Comparison of ENCODE assay signal across 21 mouse cellular contexts in genomic region chr1:158227239-158227638, GRCm38 (mm10).
DNase-seq lines count a peak whose midpoint lies in the region; ATAC-seq and TF ChIP-seq lines count a peak whose summit lies in the region.
"Had no signal": no experiment of that assay in that cellular context is flagged by ENCODE, and none has a peak within 500 bp of the region (broad histone marks: within the 10 kb centered on the region; RNA-seq: fewer than 3 reads in every experiment).

No protein-coding gene starts in this region.

- no peak for ATAC-seq in cerebellum, adult (ENCODE audit: insufficient number of reproducible peaks, low FRiP score, low TSS enrichment)
- ATAC-seq in hindbrain, embryonic 12.5 days (ENCODE audit: low FRiP score): 0 out of 2 replicates have a peak, but pooled peaks have one; percentile 29
- no peak for ATAC-seq in hindbrain, embryonic 14.5 days (ENCODE audit: low FRiP score)
- peak; percentile 55 for ATAC-seq in megakaryocyte progenitor cell, adult 5-6 weeks (replicated peaks; ENCODE audit: poor library complexity)
- no peak for ATAC-seq in liver, postnatal 0 days

- TF ChIP-seq EP300 in CH12.LX (IDR thresholded peaks at IDR 0.05; ENCODE audit: low read length): no peak
- no peak for TF ChIP-seq EP300 in liver, postnatal 0 days (IDR thresholded peaks at IDR 0.05; ENCODE audit: low read depth)

- peaks cover 11% of the 10 kb centered on the region for H3K4me1 ChIP-seq in hindbrain, embryonic 12.5 days
- peaks cover 13% of the 10 kb centered on the region for H3K4me1 ChIP-seq in hindbrain, embryonic 14.5 days (replicated peaks; ENCODE audit: control insufficient read depth, insufficient read depth, low read length)
- peaks cover 6 to 27% of the 10 kb centered on the region in 2 experiments; a peak in 3 of 4 replicates for H3K4me1 ChIP-seq in CH12.LX (ENCODE audit: control insufficient read depth in 1 of 2, insufficient read depth in 2 of 2)
- H3K4me1 ChIP-seq in liver, postnatal 0 days (ENCODE audit: insufficient read depth): no peaks in the 10 kb centered on the region
- H3K4me1 ChIP-seq: embryonic facial prominence, embryonic 15.5 days had no signal

- 65% methylated on average over 2 of the region's 2 CpGs for WGBS in hindbrain, embryonic 12.5 days
- WGBS in hindbrain, embryonic 14.5 days: 54% methylated on average over 2 of the region's 2 CpGs
- WGBS in liver, postnatal 0 days (ENCODE audit: insufficient replicate concordance): 72% methylated on average over 2 of the region's 2 CpGs

- DNase-seq in cerebellum, postnatal 10 days: peak; percentile 51 to 54
- no peak for DNase-seq in hindbrain, embryonic 14.5 days (ENCODE audit: low spot score)
- peak; percentile 19 for DNase-seq in CH12.LX (ENCODE audit: extremely low read depth)
- DNase-seq in lung, postnatal 25 days (ENCODE audit: low spot score): no peak
- DNase-seq in liver, postnatal 0 days: no peak
- DNase-seq: adrenal gland, postnatal 10 days; cerebellum, adult 2 months; gastrocnemius, postnatal 14 days; heart, postnatal 10 days; kidney, adult 2 months; kidney, postnatal 25 days; layer of hippocampus, adult 9-11 months; liver; lung, adult 18-20 months; lung, postnatal 36 days had no signal

- H3K36me3 ChIP-seq in hindbrain, embryonic 12.5 days: no peaks in the 10 kb centered on the region
- H3K36me3 ChIP-seq in hindbrain, embryonic 14.5 days (replicated peaks; ENCODE audit: control insufficient read depth, insufficient read depth): no peaks in the 10 kb centered on the region
- no peaks in the 10 kb centered on the region for H3K36me3 ChIP-seq in CH12.LX (replicated peaks in 1 of 2; ENCODE audit: control insufficient read depth in 1 of 2, insufficient read depth in 1 of 2, low read length in 1 of 2)
- H3K36me3 ChIP-seq in liver, postnatal 0 days (replicated peaks; ENCODE audit: insufficient read depth, low read length): no peaks in the 10 kb centered on the region
- H3K36me3 ChIP-seq: embryonic facial prominence, embryonic 15.5 days; neural tube, embryonic 13.5 days had no signal

- H3K9me3 ChIP-seq in hindbrain, embryonic 12.5 days (replicated peaks): no peaks in the 10 kb centered on the region; the same call in 1 of the 2 replicates
- H3K9me3 ChIP-seq in hindbrain, embryonic 14.5 days (ENCODE audit: control insufficient read depth, low read length): no peaks in the 10 kb centered on the region
- H3K9me3 ChIP-seq in CH12.LX (replicated peaks; ENCODE audit: low read length): no peaks in the 10 kb centered on the region
- H3K9me3 ChIP-seq in liver, postnatal 0 days (ENCODE audit: low read length): no peaks in the 10 kb centered on the region
- H3K9me3 ChIP-seq: embryonic facial prominence, embryonic 15.5 days; neural tube, embryonic 13.5 days had no signal

- dilution Hi-C loops in CH12.LX (cut with MboI; ENCODE audit: extremely low pct_ligation_motif_present, extremely low pct_unique_long_range_greater_than_20kb, low sequenced_read_pairs): no loop called here

- no peak for TF ChIP-seq CTCF in CH12.LX (conservative IDR thresholded peaks at IDR 0.05 in 1 of 2, IDR thresholded peaks at IDR 0.05 in 1 of 2; ENCODE audit: low read depth in 2 of 2, low read length in 2 of 2)
- no peak for TF ChIP-seq CTCF in liver, postnatal 0 days (IDR thresholded peaks at IDR 0.05; ENCODE audit: low read depth)

- no peak overlapping the region for H3K4me2 ChIP-seq in hindbrain, embryonic 12.5 days (replicated peaks)
- H3K4me2 ChIP-seq in hindbrain, embryonic 14.5 days (replicated peaks): no peak overlapping the region
- peak overlapping the region; percentile 39; the same call in 1 of the 2 replicates for H3K4me2 ChIP-seq in CH12.LX (ENCODE audit: insufficient read depth, low read depth, poor library complexity, severe bottlenecking)
- H3K4me2 ChIP-seq in liver, postnatal 0 days (ENCODE audit: low read depth, low read length): no peak overlapping the region
- H3K4me2 ChIP-seq: embryonic facial prominence, embryonic 15.5 days; neural tube, embryonic 13.5 days had no signal

- H3K27me3 ChIP-seq in hindbrain, embryonic 12.5 days: no peaks in the 10 kb centered on the region
- H3K27me3 ChIP-seq in hindbrain, embryonic 14.5 days (ENCODE audit: control insufficient read depth, insufficient read depth, low read length): no peaks in the 10 kb centered on the region
- H3K27me3 ChIP-seq in CH12.LX (replicated peaks): no peaks in the 10 kb centered on the region
- no peaks in the 10 kb centered on the region for H3K27me3 ChIP-seq in liver, postnatal 0 days (ENCODE audit: insufficient read depth, low read length)
- H3K27me3 ChIP-seq: embryonic facial prominence, embryonic 15.5 days; neural tube, embryonic 13.5 days had no signal

- no peak overlapping the region for H3K4me3 ChIP-seq in hindbrain, embryonic 12.5 days
- no peak overlapping the region for H3K4me3 ChIP-seq in hindbrain, embryonic 14.5 days (replicated peaks; ENCODE audit: low read length)
- no peak overlapping the region for H3K4me3 ChIP-seq in CH12.LX (replicated peaks in 1 of 3; ENCODE audit: low read depth in 2 of 3, low read length in 2 of 3, poor library complexity in 1 of 3)
- H3K4me3 ChIP-seq in liver, postnatal 0 days (ENCODE audit: low read depth, low read length): no peak overlapping the region
- H3K4me3 ChIP-seq: embryonic facial prominence, embryonic 15.5 days; neural tube, embryonic 13.5 days had no signal

- TF ChIP-seq POLR2A in CH12.LX (IDR thresholded peaks at IDR 0.05; ENCODE audit: low read depth, low read length): no peak

- H3K9ac ChIP-seq in hindbrain, embryonic 12.5 days: no peak overlapping the region
- H3K9ac ChIP-seq in hindbrain, embryonic 14.5 days: no peak overlapping the region
- no peak overlapping the region for H3K9ac ChIP-seq in CH12.LX (ENCODE audit: insufficient read depth, low read depth)
- H3K9ac ChIP-seq in liver, postnatal 0 days (replicated peaks): no peak overlapping the region
- H3K9ac ChIP-seq: embryonic facial prominence, embryonic 15.5 days; neural tube, embryonic 13.5 days had no signal

- no peaks in the 10 kb centered on the region for H3K79me2 ChIP-seq in CH12.LX (replicated peaks; ENCODE audit: control insufficient read depth, extremely low read depth, insufficient read depth, poor library complexity, severe bottlenecking)

- H3K27ac ChIP-seq in hindbrain, embryonic 12.5 days: no peak overlapping the region
- H3K27ac ChIP-seq in hindbrain, embryonic 14.5 days: no peak overlapping the region
- no peak overlapping the region for H3K27ac ChIP-seq in CH12.LX (ENCODE audit: insufficient read depth, low read depth)
- no peak overlapping the region for H3K27ac ChIP-seq in liver, postnatal 0 days (ENCODE audit: low read depth)
- H3K27ac ChIP-seq: embryonic facial prominence, embryonic 15.5 days; neural tube, embryonic 13.5 days; stomach, postnatal 0 days had no signal

- no peak for TF ChIP-seq RAD21 in CH12.LX (IDR thresholded peaks at IDR 0.05; ENCODE audit: low read depth, low read length)

- in situ Hi-C loops in CH12.LX (cut with MboI; ENCODE audit: low pct_ligation_motif_present, low pct_unique_long_range_greater_than_20kb, low sequenced_read_pairs): no loop called here

TF ChIP-seq in CH12.LX, 34 proteins besides CTCF, POLR2A, EP300 and RAD21:
- TF ChIP-seq SIN3A (IDR thresholded peaks at IDR 0.05; ENCODE audit: low read length) (no peak), NELFE (IDR thresholded peaks at IDR 0.05; ENCODE audit: low read depth, low read length) (no peak), ZNF384 (IDR thresholded peaks at IDR 0.05; ENCODE audit: low read depth, low read length) (no peak), MYC (IDR thresholded peaks at IDR 0.05; ENCODE audit: low read depth, low read length) (no peak), USF1 (IDR thresholded peaks at IDR 0.05; ENCODE audit: low read depth, low read length) (no peak), BHLHE40 (IDR thresholded peaks at IDR 0.05; ENCODE audit: low read depth, low read length) (no peak), GABPA (IDR thresholded peaks at IDR 0.05; ENCODE audit: insufficient replicate concordance, low read depth, low read length) (no peak), ETS1 (conservative IDR thresholded peaks at IDR 0.05; ENCODE audit: low read depth, low read length) (no peak), JUN (IDR thresholded peaks at IDR 0.05; ENCODE audit: insufficient read depth, low read depth, low read length) (no peak), CHD1 (IDR thresholded peaks at IDR 0.05; ENCODE audit: low read depth, low read length) (no peak)

Comparison
In these comparisons a context has a peak if more than half of its experiments do, and no peak if none do; other contexts are left out.
1. ATAC-seq: peak in hindbrain, embryonic 12.5 days (single experiment) and megakaryocyte progenitor cell, adult 5-6 weeks (single experiment); none in cerebellum, adult (single experiment), hindbrain, embryonic 14.5 days (single experiment) and liver, postnatal 0 days (single experiment).
2. DNase-seq: peak in cerebellum, postnatal 10 days (2 of 2) and CH12.LX (single experiment); none in hindbrain, embryonic 14.5 days (single experiment), lung, postnatal 25 days (single experiment) and liver, postnatal 0 days (single experiment).